Mouse (Mus musculus): ENCODE results near the gene Qdpr.
"Not testable (repeated sequence)": the region's sequence is repeated elsewhere in the genome, so short reads cannot be mapped to it uniquely, and the experiment has no call there.

Qdpr gene

DNA sequence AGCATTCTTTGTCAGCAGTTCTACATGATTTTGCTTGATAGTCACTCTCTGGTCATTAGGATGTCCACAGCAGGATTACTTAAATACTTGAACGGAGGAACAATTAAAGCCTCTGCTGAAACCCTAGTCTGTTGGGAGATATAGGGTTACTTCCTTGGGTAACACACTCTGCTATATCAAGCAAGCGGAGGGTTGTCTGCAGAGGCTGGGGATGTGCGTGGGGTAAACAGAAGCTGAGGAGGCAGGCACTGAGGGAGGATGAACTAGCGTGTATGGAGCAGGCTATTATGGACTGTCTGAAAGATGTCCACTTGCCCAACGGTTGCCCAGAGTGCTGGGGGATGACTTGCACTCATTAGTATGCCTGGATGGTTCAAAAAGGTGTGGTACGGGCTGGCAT lies 3.4 kb upstream of the Qdpr start, which contains the start of gene Clrn2:
TSS of gene Clrn2 (plus strand) at position 301 of the 400 bp plus-strand sequence.
- DNase-seq (ENCODE audit: low spot score): no peak

- no peak for DNase-seq (ENCODE audit: low spot score)
These were observed 830 bp downstream of the Qdpr start for GRCm38 (mm10) chr5:45449206-45449605.

- no peak for DNase-seq (ENCODE audit: low spot score)
These were observed 1.4 kb downstream of the Qdpr start for GRCm38 (mm10) chr5:45448676-45449075.

- no peak for DNase-seq (ENCODE audit: low spot score)
These were observed 5.8 kb downstream of the Qdpr start for GRCm38 (mm10) chr5:45444130-45444832.

GRCm38 (mm10) chr5:45441745-45442144 lies 8.3 kb downstream of the Qdpr start:
- DNase-seq (ENCODE audit: low spot score): no peak

GRCm38 (mm10) chr5:45441124-45441523 lies 8.9 kb downstream of the Qdpr start:
- no peak for DNase-seq (ENCODE audit: low spot score)

GRCm38 (mm10) chr5:45438301-45438700 lies 11.7 kb downstream of the Qdpr start:
- DNase-seq (ENCODE audit: low spot score): no peak

GRCm38 (mm10) chr5:45437826-45438225 lies 12.2 kb downstream of the Qdpr start:
- DNase-seq (ENCODE audit: low spot score): no peak

DNA sequence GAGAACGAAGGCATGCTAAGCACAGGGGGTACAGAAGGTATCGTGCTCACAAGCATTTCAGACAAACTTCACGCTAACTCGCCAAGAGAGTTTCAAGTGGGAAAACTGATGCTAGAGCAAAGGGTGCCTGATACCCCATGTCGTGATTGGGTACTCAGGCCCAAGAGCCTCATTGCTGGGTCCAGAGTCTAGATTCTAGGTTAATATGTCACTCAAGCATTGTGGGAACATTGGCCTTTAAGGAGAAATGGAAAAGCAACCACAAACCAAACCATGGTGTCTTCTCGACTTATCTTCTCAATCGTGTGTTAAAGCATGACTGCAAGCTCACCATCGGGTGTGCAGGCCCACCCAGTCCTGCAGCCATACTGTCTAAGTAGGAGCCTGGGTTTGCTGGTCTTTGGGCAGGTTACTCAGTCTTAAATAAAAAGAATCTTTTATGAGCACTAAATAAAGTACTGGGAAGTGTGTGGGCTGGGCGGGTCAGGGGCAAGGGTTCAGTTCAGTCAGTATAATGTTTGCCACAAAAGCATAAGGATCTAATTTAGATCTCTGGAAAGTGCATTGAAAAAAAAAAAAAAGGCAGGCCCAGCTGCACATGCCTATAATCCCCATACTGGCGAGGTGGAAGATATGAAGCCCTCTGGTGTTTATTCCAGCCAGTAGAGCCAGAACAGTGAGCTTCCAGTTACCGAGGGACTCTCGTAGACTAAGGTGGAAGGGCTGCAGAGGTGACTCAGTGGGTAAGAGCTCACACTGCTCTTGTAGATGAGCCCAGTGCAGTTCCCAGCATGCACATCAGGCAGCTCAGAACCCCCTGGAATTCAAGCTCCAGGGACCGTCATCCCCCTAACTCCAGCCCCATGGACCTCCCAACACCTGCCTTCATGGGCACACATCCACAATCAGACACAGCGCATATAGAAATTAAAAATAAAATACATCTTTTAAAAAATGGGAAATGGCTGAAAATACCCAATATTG lies 13.8 kb downstream of the Qdpr start:
- DNase-seq (ENCODE audit: low spot score): no peak

DNA sequence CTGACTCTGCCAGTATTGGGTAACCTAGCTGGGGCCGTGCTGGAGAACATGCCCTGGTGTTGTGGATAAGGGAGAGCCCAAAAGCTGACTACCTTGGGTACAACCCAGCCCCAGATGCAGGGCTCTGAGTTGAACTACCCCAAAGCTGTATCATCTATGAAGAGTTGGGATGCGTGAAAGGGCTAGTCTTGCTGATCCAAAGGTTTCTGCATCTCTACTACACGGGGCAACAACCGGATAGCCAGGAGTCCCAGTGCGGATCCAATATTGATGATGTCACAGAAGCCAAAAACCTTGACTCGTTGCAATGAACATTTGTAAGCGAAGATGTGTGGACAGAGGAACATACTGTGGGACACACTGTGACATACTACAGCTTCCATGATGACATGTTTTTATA lies 22.1 kb downstream of the Qdpr start:
- no peak for DNase-seq (ENCODE audit: low spot score)

DNA sequence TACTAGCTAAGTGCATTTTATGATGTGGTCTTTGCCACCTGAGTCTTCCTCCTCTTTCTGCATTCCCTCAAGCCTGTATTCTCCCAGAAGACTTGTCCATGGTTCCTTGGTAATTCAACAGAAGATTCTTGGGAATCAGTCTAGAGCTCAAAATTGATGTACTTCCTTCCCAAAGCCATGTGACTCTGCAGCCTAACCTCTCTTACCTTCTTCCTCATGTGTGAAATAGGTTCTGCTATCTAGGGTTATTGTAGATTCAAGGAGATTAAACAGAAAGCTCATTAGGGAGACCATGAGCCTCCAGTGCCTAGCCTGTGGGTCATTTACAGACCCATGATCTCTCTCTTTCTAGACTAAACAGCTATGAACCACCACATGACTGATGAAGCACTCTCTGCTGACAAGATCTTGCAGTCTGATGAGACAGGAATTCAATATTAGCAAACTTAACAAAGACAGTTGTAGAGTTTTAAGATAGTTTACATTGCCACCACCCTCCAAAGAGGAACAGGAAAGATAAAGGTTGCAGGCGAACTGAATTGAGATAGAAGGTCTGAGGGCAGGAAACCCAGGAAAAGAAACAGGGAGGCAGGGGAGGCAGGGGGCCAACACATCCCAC lies 23.5 kb downstream of the Qdpr start:
- DNase-seq (ENCODE audit: low spot score): no peak

DNA sequence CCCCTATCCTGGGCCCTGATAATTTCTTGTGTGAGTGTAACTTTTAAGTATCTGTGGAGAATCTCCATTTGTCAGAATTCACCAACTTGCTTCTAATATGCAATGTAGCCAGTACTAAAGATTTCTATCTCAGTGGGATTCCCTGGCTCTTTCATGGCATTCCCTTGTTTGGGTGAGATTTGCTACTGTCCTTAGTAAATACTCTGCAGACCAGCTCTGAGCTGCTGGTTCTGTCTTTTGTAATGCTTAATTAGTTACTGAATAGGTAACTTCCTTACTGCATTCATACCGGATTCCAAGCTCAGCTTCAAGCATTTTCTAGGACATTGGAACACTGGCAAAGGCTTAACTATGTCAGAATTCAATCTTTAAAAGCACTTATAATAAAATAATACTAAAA lies 24.3 kb downstream of the Qdpr start:
- DNase-seq (ENCODE audit: low spot score): not testable (repeated sequence)

- DNase-seq (ENCODE audit: low spot score): no peak
These were observed 25.8 kb downstream of the Qdpr start for GRCm38 (mm10) chr5:45424021-45424886.

DNA sequence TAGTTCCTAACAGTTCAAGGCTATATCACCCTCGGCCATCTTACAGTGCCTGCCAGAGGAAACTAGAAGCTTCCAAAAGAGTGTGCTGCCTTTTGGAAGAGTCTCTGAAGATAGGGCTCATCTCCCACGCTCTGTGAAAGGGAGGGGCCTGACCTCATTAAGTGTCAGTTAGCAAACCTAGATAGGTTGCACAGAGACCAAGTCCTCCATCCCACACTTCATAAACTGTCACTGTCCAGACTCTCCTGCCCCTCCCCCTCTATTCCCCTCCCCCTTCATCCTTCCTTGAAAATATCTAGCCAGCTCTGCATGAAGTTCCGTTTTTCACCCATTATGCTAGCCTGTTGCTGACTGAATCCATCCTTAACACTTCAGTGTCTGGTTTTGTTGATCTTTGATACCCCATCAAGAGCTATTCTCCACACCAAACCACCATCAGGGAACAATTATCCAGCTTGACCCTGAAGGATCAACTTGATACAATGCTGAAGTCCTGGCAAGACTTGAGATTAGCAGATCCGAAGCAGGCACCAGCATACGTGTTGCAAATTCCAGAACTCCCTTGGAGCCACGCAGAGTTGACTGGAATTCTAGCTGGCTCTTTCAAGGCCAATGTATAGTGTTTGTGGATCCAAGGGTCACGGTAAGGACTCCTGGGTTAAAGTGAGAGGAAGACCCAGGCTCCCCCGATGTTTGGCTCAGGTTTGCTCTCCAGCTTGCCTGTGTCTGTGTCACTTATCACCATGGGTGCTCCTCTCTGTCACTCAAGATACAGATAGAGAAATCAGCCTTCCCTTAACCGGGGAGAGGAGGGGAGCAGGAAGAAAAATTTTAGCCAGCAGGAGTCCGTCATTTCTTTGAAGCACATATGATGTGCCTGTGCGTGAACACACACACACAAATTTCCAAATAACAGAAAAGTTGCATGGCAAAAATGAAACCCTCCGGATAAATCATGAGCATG lies 27.9 kb downstream of the Qdpr start:
- DNase-seq (ENCODE audit: low spot score): no peak

DNA sequence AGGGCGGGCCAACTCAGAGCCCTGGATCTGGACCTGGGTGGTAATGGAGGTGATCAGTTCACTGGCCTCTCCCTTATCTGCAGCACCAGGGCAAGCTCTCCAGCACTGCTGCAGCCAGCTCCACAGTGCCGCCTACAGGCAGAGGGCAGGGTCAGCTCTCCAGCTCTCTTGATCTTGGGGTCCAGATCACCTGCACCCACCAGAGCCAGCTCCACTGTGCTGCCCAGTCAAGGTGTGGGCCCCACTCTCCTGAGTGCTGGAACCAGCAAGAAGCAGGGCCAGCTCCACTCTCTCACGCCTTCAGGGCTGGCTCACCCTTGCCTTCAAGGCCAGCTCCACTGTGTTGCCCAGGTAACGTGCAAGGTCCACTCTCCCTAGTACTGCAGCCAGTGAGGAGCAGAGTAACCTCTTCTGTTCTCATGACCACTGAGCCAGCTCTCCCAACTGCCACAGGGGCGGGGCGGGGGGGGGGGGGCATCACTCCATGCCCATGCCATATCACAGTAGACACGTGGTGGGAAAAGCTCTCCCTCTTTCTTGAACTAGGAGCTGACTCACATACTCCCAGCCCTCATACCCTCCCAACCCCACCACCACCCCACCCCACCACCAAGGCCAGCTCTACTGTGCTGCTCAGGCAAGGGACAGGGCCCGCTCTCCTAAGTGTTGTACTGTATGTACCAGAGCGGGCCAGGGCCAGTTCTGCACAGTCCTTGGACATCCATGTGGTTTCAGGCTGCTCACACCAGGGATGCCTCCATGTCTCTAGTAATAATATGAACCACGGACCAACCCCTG lies 30.0 kb downstream of the Qdpr start:
- no peak for DNase-seq (ENCODE audit: low spot score)

DNA sequence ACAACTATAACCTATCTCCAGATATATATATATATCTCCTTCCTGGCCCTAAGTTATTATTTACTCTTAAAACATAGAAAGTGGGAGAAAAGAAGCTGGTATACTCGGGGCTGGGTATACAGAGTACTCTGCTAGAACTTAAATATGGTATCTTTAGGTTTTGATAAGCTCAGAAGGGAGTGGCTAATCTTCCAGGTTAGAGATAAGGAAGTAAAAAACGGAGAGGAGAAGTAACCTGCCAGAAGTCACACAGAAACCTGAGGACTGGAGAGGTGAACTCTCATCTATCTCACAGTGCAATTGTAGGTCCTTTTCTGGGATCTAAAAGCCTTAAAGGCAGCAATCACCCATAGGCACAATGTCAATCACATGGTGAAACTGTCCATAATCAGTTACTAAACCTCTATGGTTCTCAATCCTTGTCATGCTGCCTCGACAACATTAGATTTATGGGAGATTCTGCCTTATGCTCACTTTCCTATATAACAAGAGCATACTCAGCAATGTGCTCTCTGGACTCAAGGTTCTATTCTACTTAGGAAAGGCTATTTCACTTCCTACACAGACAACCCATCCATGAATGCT lies 32.1 kb downstream of the Qdpr start:
- no peak for DNase-seq (ENCODE audit: low spot score)

DNA sequence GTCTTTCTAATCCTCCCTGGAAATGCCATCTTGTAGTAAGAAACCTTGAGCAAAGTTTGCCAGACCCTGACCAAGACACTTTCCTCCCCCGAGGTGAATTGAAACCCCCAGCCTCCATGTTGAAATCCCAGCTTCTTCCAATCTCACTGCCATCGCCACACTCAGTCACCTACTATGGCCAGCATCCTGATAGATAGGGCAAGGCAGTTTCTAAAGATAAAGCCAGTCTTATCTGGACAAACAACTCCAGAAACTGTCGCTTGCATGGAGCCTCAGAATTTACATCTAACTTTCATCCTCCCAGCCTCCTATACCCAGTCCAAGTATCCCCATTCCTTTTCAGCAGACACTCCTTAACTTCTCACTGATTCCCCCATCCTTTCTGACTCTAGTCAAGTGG lies 33.6 kb downstream of the Qdpr start:
- no peak for DNase-seq (ENCODE audit: low spot score)

DNA sequence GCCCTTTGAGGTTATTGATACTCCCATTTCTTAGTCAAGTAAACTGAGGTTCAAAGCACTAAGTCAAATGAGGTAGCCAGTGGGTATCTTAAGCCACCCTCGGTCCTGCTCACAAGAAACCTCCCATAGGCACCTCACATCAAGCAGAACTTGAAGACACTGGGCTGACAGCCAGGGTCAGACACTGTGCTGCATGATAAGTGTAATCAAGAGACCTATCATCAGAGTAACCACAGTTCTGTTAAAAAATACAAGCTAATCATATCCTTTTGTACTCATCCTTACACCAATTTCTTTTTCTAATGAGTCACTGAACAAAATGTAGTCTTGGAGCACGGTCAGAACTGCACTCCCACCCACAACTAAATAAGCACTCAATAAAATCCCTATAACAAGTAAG lies 43.9 kb downstream of the Qdpr start:
- no peak for DNase-seq (ENCODE audit: low spot score)

DNA sequence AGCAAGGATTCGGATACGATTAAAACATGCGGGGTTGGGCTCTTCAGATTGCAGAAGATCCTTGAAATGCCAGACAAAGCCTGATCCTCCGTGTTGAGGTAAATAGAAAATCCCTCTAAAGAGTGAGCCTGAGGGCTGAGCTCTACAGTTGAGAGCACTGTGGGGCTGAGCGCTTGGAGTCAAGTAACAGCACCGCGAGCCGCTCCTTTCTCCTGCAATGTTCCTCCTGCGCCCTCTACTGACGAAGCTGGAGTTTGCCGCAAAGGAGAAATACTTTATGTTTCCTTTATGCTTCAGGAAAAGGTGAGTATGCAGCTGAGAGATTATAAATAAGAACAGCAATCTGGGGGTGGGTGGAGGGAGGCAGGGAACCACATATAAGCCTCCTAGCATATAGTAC lies 47.4 kb downstream of the Qdpr start:
- no peak for DNase-seq (ENCODE audit: low spot score)
